Mouse (Mus musculus): ENCODE measurements around the gene Actg1.

GRCm38 (mm10) chr11:120307566-120308430, 40.5 kb downstream of the Actg1 start:
- TF ChIP-seq CTCF (IDR thresholded peaks at IDR 0.05; ENCODE audit: extremely low read depth, insufficient read depth, insufficient read length, insufficient replicate concordance) (peak; percentile 94), POLR2A (IDR thresholded peaks at IDR 0.05; ENCODE audit: low read depth, low read length) (no peak)
